Mouse (Mus musculus) embryonic facial prominence, embryonic 12.5 days (tissue): ENCODE data around the gene Perm1. TPM values are rescaled to one million over a fixed set of nuclear protein-coding genes. Genes with fewer than 3 reads are reported as not detected.
A peak's percentile ranks its signal among the peaks of the same experiment; 100 is the strongest.

ENCODE experiments used
- ATAC-seq: fragments of 200-750 bp; cut with Nextera tagmentation; 2 replicates; pipeline ENCODE4 v1.8.0; 2017; ENCODE audit not compliant: insufficient number of reproducible peaks, insufficient read depth, low FRiP score, low TSS enrichment
- H3K27ac ChIP-seq: fragments of 300-500 bp; sonication (generic); 2 replicates; pipeline ENCODE4 v1.5.1; 2016; ENCODE audit warnings: mild to moderate bottlenecking
- H3K27me3 ChIP-seq: fragments of 300-500 bp; sonication (generic); 2 replicates; pipeline ENCODE4 v1.6.1; 2016; ENCODE audit warnings: mild to moderate bottlenecking, moderate library complexity
- H3K36me3 ChIP-seq: fragments of 300-500 bp; sonication (generic); 2 replicates; pipeline ENCODE4 v1.6.1; 2016; ENCODE audit warnings: mild to moderate bottlenecking
- H3K4me1 ChIP-seq: fragments of 300-500 bp; sonication (generic); 2 replicates; pipeline ENCODE4 v1.6.1; 2016
- H3K4me2 ChIP-seq: fragments of 300-500 bp; sonication (generic); replicated peaks from 2 replicates; pipeline ENCODE4 v1.6.1; 2016; ENCODE audit warnings: mild to moderate bottlenecking, moderate library complexity
- H3K4me3 ChIP-seq: fragments of 300-500 bp; sonication (generic); 2 replicates; pipeline ENCODE4 v1.5.1; 2016; ENCODE audit warnings: mild to moderate bottlenecking
- H3K9ac ChIP-seq: fragments of 300-500 bp; sonication (generic); 2 replicates; pipeline ENCODE4 v1.6.1; 2016; ENCODE audit warnings: mild to moderate bottlenecking, moderate library complexity
- H3K9me3 ChIP-seq: fragments of 300-500 bp; sonication (generic); 2 replicates; pipeline ENCODE4 v1.6.1; 2016; ENCODE audit warnings: mild to moderate bottlenecking, moderate library complexity
- WGBS: fragments of 180-500 bp; shearing (Covaris S2); methylation state at CpG from one replicate; pipeline ENCODE4 v1.1.7; 2016; 5-methylcytosine and 5-hydroxymethylcytosine counted together
- polyA plus RNA-seq: library from polyadenylated mRNA; unstranded; fragments of >200 nt; fragmentation: Nextera tagmentation; extraction: Ambion mirVana; gene quantifications from 2 replicates; pipeline ENCODE4 v1.2.1, GENCODE M21; 2016

The Perm1 gene
- polyA plus RNA-seq, 1 experiment from 2014 or later = 0.70 TPM

DNA sequence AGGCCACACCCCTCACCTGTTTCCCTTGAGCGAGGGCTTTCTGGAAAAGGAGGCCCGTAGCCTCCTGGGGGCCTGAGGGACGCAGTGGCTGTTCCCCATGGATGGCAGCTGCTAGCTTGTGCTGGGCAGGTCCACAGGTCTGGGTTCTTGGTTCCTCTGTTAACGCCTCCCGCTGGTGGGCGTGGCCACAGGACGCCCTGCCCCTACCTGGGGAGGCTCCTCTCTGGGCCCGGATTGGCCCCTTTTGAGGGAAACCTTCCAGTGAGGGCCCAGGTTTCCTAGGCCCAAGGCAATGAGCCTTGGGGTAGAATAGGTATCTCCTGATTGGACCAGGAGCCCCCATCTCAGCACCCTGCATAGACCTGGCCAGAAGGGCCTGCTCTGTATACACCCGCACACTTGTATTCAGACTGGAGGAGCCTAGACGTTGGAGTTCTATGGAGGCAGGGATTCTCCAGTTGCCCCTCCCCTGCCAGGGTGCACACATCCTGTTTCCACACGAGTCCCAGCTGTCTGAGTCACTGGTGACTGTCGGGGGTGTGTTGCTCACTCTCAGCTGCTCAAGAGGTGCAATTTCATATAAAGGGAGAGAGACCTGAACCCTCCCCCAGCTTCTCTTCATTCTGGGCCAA lies 12.8 kb downstream of the Perm1 start:
- Histone ChIP-seq H3K27ac (no peak overlapping the region), H3K4me1 (peaks cover 8% of the 10 kb centered on the region)
- 23% methylated on average over 12 of the region's 12 CpGs for WGBS

DNA sequence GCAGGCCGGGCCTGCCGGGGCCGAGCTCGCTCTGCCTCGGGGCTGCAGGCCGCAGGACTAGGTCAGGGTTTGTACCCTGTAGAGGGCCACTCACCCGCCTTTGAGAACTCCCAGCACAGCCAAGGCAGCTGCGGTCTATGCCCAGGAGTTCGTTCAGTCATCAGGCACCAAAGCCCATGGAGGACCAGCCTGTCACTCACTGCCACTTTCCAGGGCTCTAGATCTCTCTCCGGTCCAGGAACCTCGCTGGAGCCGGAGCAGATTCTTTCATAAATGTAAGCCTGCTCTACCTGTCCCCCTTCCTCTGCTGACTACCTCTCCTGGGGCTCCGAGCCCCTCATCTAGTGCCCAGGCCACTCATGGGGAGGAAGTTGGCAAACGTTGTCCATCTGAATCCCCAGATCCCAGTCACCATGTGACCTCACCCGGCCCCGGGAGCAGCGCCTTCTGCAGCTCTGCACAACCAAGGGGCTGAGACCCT lies 18.4 kb downstream of the Perm1 start:
- Histone ChIP-seq H3K9me3 (no peaks in the 10 kb centered on the region), H3K27ac (peak overlapping the region; percentile 80), H3K27me3 (no peaks in the 10 kb centered on the region), H3K4me3 (peak overlapping the region; percentile 65), H3K4me2 (peak overlapping the region; percentile 84), H3K9ac (peak overlapping the region; percentile 70), H3K36me3 (peaks cover 54% of the 10 kb centered on the region), H3K4me1 (peaks cover 12% of the 10 kb centered on the region)
- ATAC-seq = no peak; the same call in 1 of the 2 replicates
- WGBS = 3% methylated on average over 17 of the region's 17 CpGs

More for the DNA sequence above, 12.8 kb downstream of the Perm1 start:
- H3K36me3 ChIP-seq = peaks cover 44% of the 10 kb centered on the region
- H3K27me3 ChIP-seq = no peaks in the 10 kb centered on the region
- no peak overlapping the region for H3K4me3 ChIP-seq
- H3K9me3 ChIP-seq = no peaks in the 10 kb centered on the region
- ATAC-seq = peak; percentile 55; the same call in 1 of the 2 replicates
- peak overlapping the region; percentile 11; the same call in 1 of the 2 replicates for H3K4me2 ChIP-seq
- H3K9ac ChIP-seq = peak overlapping the region; percentile 38; the same call in 1 of the 2 replicates

GRCm38 (mm10) chr4:156234701-156235213 lies 19.1 kb downstream of the Perm1 start, which contains the start of gene Plekhn1:
Gene Plekhn1 (minus strand): TSS chr4:156234857.
- ATAC-seq = peak; percentile 57
- Histone ChIP-seq H3K27ac (peak within 1 kb of the TSS; percentile 94), H3K4me3 (peak within 1 kb of the TSS; percentile 90), H3K9ac (peak within 1 kb of the TSS; percentile 70), H3K36me3 (peaks cover 54% of the 10 kb centered on the region), H3K27me3 (no peaks in the 10 kb centered on the region), H3K4me1 (peaks cover 12% of the 10 kb centered on the region), H3K4me2 (peak within 1 kb of the TSS; percentile 84), H3K9me3 (no peaks in the 10 kb centered on the region)
- WGBS = under 1% methylated on average over 38 of the region's 48 CpGs

DNA sequence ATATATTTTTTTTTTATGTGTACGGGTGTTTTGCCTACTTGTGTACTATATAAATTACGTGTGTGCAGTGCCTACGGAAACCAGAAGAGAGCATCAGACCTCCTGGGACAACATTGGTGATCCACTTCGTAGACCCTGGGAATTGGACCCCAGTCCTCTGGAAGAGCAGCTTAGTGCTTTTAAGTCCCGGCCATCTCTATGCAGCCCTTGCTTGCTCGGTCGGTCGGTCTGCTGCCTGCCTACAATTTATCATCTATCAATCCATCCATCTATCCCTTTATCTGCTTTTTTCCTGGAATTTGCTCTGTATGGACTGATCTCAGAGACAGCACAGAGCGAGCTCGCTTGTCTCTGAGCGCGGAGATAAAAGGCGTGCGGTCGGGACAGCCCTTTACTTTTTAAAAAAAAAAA lies 19.7 kb downstream of the Perm1 start:
- Histone ChIP-seq H3K36me3 (peaks cover 54% of the 10 kb centered on the region), H3K27ac (peak overlapping the region; percentile 94; the same call in 1 of the 2 replicates), H3K4me2 (peak overlapping the region; percentile 84), H3K9me3 (no peaks in the 10 kb centered on the region), H3K4me1 (peaks cover 12% of the 10 kb centered on the region), H3K27me3 (no peaks in the 10 kb centered on the region), H3K9ac (peak overlapping the region; percentile 70), H3K4me3 (peak overlapping the region; percentile 90)
- 1% methylated on average over 15 of the region's 15 CpGs for WGBS
- ATAC-seq = peak; percentile 29; the same call in 1 of the 2 replicates

DNA sequence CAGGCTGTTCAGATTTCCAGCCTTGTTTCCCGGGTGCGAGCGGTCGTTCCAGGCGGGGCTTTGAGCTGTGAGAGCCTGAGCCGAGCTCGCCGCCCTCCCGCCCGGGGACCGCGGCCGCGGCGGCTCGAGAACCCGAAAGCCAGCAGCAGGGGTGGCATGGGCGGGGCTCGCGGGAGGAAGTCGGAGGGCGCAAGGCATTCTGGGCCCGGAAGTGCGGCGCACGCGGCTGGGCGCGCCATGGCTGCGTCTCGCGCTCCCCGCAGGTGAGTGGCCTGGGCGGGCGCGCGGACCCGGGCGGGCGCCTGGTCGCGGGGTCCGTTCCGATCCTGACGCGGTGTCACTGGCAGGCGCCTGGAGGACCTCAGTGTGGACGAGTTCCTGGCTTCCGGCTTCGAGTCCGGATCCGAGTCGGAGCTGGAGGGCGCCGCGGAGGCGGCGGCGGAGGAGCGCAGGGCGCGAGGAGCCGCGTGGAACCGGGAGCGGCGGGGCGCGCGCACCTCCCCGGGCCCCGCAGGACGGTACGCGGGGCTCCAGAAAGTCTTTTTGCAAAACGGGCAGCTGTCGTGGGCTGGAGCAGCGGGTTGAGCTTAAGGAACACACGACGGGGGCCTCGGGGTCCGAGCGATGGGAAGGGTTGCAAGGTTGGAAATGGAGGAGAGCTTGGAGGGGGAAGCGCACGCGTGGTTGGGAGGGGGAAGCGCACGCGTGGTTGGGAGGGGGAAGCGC lies 20.3 kb downstream of the Perm1 start, which contains the start of gene Noc2l:
Noc2l (plus strand) TSS at position 203 of the 726 bp plus-strand sequence.
- H3K27ac ChIP-seq = peak within 1 kb of the TSS; percentile 94
- peak within 1 kb of the TSS; percentile 90 for H3K4me3 ChIP-seq
- peaks cover 54% of the 10 kb centered on the region for H3K36me3 ChIP-seq
- under 1% methylated on average over 90 of the region's 90 CpGs for WGBS
- ATAC-seq = peak; percentile 77
- H3K9ac ChIP-seq = peak within 1 kb of the TSS; percentile 70
- no peaks in the 10 kb centered on the region for H3K9me3 ChIP-seq
- H3K27me3 ChIP-seq = no peaks in the 10 kb centered on the region
- peaks cover 12% of the 10 kb centered on the region for H3K4me1 ChIP-seq
- peak within 1 kb of the TSS; percentile 84 for H3K4me2 ChIP-seq

DNA sequence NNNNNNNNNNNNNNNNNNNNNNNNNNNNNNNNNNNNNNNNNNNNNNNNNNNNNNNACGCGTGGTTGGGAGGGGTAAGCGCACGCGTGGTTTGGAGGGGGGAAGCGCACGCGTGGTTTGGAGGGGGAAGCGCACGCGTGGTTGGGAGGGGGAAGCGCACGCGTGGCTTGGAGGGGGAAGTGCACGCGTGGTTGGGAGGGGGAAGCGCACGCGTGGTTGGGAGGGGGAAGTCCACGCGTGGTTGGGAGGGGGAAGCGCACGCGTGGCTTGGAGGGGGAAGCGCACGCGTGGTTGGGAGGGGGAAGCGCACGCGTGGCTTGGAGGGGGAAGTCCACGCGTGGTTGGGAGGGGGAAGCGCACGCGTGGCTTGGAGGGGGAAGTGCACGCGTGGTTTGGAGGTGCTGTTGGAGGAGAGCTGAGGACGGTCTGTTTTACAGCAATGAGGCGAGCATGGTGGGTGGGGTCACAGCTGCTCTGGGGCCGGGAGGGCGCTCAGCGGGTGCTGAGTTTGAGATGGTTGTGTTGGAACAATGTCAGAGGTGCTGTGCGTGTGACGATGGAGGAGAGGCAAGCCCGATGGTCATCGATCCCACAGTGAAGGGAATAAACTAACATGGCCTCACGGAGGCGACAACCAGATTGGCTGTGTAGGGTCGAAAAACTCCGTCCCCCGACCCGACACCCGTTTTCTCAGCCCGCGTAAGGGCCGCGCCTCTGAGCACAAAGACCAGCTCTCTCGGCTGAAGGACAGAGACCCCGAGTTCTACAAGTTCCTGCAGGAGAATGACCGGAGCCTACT lies 21.2 kb downstream of the Perm1 start:
- Histone ChIP-seq H3K36me3 (peaks cover 54% of the 10 kb centered on the region), H3K9me3 (no peaks in the 10 kb centered on the region), H3K4me1 (peaks cover 12% of the 10 kb centered on the region), H3K4me2 (peak overlapping the region; percentile 84), H3K9ac (peak overlapping the region; percentile 70), H3K4me3 (peak overlapping the region; percentile 90), H3K27ac (no peak overlapping the region), H3K27me3 (no peaks in the 10 kb centered on the region)
- WGBS = 24% methylated on average over 58 of the region's 60 CpGs
- ATAC-seq = no peak

- Histone ChIP-seq H3K4me1 (peaks cover 10% of the 10 kb centered on the region; the same call in 1 of the 2 replicates), H3K36me3 (peaks cover 48% of the 10 kb centered on the region), H3K9ac (no peak overlapping the region), H3K4me3 (no peak overlapping the region), H3K27me3 (peaks cover 22% of the 10 kb centered on the region), H3K9me3 (no peaks in the 10 kb centered on the region), H3K4me2 (no peak overlapping the region), H3K27ac (no peak overlapping the region)
- 69% methylated on average over 11 of the region's 11 CpGs for WGBS
- 0 out of 2 replicates have a peak, but pooled peaks have one; percentile 5 for ATAC-seq
These were observed 33.9 kb downstream of the Perm1 start for GRCm38 (mm10) chr4:156249567-156249966.

GRCm38 (mm10) chr4:156251081-156251480 lies 35.4 kb downstream of the Perm1 start:
- Histone ChIP-seq H3K27me3 (peaks cover 35% of the 10 kb centered on the region), H3K4me1 (peaks cover 20% of the 10 kb centered on the region), H3K9me3 (no peaks in the 10 kb centered on the region), H3K4me2 (no peak overlapping the region), H3K36me3 (peaks cover 33% of the 10 kb centered on the region), H3K4me3 (no peak overlapping the region), H3K27ac (no peak overlapping the region), H3K9ac (no peak overlapping the region)
- ATAC-seq = no peak
- 71% methylated on average over 8 of the region's 8 CpGs for WGBS

GRCm38 (mm10) chr4:156252140-156252539 lies 36.5 kb downstream of the Perm1 start:
- Histone ChIP-seq H3K36me3 (peaks cover 23% of the 10 kb centered on the region), H3K9ac (no peak overlapping the region), H3K4me3 (no peak overlapping the region), H3K4me1 (peaks cover 20% of the 10 kb centered on the region), H3K27me3 (peaks cover 35% of the 10 kb centered on the region), H3K9me3 (no peaks in the 10 kb centered on the region), H3K27ac (no peak overlapping the region), H3K4me2 (no peak overlapping the region)
- WGBS = 30% methylated on average over 7 of the region's 7 CpGs
- ATAC-seq = no peak

DNA sequence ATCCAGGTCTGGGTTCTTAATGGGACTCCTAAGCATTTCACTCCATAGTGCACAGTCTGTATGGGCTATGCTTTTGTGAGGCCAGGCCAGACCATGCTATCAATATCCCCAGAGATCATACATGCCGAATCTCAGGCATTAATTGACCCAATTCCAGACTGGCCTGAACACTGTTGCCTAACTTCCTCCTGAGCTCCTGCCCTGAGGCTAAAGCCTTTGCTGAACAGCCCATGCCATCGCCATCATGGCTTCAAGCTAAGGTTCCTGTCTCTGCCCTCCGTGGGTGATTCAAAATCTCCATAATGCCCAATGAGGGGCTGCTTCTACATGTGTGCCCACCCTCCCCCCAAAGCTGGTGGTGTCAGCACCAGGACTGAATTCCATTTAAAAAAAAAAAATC lies 37.0 kb downstream of the Perm1 start:
- H3K9ac ChIP-seq = no peak overlapping the region
- ATAC-seq = no peak
- peaks cover 20% of the 10 kb centered on the region for H3K4me1 ChIP-seq
- 26% methylated on average over 3 of the region's 3 CpGs for WGBS
- H3K9me3 ChIP-seq = no peaks in the 10 kb centered on the region
- no peak overlapping the region for H3K27ac ChIP-seq
- H3K36me3 ChIP-seq = peaks cover 20% of the 10 kb centered on the region
- H3K4me2 ChIP-seq = no peak overlapping the region
- peaks cover 35% of the 10 kb centered on the region for H3K27me3 ChIP-seq
- H3K4me3 ChIP-seq = no peak overlapping the region

- ATAC-seq = no peak
- Histone ChIP-seq H3K27me3 (peaks cover 35% of the 10 kb centered on the region), H3K27ac (no peak overlapping the region), H3K9ac (no peak overlapping the region), H3K4me2 (no peak overlapping the region), H3K4me1 (peaks cover 20% of the 10 kb centered on the region), H3K9me3 (no peaks in the 10 kb centered on the region), H3K4me3 (no peak overlapping the region), H3K36me3 (peaks cover 15% of the 10 kb centered on the region)
- WGBS = 47% methylated on average over 7 of the region's 7 CpGs
These were observed 37.4 kb downstream of the Perm1 start for GRCm38 (mm10) chr4:156253043-156253442.
